Mouse (Mus musculus): Measurements from ENCODE around the gene Paxx. TPM values are rescaled to one million over a fixed set of nuclear protein-coding genes. Genes with fewer than 3 reads are reported as not detected.

Paxx gene
- polyA plus RNA-seq, 1 experiment from 2014 or later: 31.1 TPM

DNA sequence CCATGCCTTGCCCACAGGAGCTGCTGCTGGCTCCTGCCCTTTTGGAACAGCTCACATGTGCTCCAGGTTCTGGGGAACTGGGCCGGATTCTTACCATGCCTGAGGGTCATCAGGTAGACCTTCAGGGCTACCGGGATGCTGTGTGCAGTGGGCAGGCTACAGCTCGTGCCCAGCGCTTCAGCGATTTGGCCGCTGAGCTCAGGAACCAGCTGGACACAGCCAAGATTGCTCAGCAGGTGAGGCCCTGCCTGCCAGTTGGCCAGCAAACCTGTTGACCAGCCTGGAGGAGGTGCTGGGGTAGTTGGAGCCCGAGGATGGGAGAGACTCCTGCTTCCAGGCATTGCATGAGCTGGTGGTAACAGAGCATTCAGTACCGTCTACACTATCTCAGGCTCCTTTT, 26.6 kb downstream of the Paxx start:
- Histone ChIP-seq H3K27me3 (peaks cover 9% of the 10 kb centered on the region; the same call in 1 of the 2 replicates), H3K36me3 (no peaks in the 10 kb centered on the region; the same call in 1 of the 2 replicates), H3K4me1 (replicated peaks) (peaks cover 10% of the 10 kb centered on the region), H3K9ac (no peak overlapping the region), H3K27ac (no peak overlapping the region), H3K9me3 (replicated peaks) (no peaks in the 10 kb centered on the region), H3K4me3 (no peak overlapping the region), H3K4me2 (no peak overlapping the region)
- no peak for ATAC-seq (replicated peaks; ENCODE audit: insufficient number of reproducible peaks, insufficient read depth, low FRiP score, low read depth)
- WGBS: 86% methylated on average over 8 of the region's 8 CpGs

DNA sequence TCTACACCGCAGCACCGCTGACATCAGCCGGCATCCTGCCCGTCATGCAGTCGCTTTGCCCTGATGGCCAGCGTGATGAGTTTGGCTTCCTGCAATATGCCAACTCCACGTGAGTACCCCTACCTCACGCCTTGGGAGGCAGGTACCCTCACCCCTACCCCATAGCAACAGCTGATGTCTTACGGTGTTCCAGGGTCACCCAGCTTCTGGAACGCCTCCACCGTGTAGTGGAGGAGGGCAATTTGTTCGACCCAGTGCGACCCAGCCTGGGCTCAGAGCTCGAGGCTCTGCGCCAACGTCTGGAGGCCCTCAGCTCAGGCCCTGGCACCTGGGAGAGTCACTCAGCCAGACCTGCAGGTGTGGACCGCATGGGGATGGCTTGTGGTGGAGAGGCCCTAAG, 27.8 kb downstream of the Paxx start:
- H3K27me3 ChIP-seq: peaks cover 9% of the 10 kb centered on the region; the same call in 1 of the 2 replicates
- H3K9ac ChIP-seq: no peak overlapping the region
- no peak for ATAC-seq (replicated peaks; ENCODE audit: insufficient number of reproducible peaks, insufficient read depth, low FRiP score, low read depth)
- no peaks in the 10 kb centered on the region; the same call in 1 of the 2 replicates for H3K36me3 ChIP-seq
- no peak overlapping the region for H3K4me3 ChIP-seq
- WGBS: 82% methylated on average over 17 of the region's 17 CpGs
- no peaks in the 10 kb centered on the region for H3K9me3 ChIP-seq (replicated peaks)
- H3K4me1 ChIP-seq (replicated peaks): peaks cover 16% of the 10 kb centered on the region
- no peak overlapping the region for H3K27ac ChIP-seq
- H3K4me2 ChIP-seq: no peak overlapping the region

DNA sequence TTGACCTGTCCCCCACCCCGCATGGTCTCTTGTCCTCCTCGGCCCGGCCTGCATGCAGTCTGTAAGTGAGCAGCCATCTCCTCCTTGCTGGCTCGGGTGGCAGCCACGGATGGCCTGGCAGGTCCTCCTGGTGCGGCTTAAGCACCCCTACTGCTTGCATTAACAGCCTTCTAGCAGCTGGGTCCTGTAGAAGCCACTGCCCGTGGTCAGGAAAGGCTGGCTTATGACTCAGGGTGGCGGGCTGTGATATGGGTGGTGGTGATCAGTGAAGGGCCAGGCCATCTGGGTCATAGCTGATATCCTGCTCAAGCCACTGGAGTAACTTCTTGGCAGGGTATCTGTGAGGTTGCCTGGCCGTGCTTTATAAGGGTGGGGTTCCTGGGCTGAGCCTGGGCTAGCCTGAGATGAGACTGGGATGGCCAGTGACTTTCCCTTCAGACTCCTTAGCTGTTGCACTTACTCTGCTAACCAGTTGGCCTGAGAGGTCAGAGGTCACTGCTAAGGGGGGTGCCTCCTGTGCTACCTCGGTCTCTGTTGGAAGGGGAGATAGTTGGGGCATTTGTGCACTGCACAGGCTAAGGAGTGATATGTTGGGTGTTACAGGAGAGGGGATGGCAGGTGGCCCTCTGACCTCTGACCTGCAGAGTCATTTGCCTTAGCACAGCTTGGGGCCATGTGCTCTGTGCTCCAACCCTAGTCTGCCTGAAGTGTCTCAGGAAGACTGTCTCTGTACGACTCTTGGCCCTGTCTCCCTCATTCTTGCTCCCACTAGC, 28.4 kb downstream of the Paxx start:
- no peak overlapping the region for H3K4me2 ChIP-seq
- H3K27me3 ChIP-seq: peaks cover 9% of the 10 kb centered on the region; the same call in 1 of the 2 replicates

DNA sequence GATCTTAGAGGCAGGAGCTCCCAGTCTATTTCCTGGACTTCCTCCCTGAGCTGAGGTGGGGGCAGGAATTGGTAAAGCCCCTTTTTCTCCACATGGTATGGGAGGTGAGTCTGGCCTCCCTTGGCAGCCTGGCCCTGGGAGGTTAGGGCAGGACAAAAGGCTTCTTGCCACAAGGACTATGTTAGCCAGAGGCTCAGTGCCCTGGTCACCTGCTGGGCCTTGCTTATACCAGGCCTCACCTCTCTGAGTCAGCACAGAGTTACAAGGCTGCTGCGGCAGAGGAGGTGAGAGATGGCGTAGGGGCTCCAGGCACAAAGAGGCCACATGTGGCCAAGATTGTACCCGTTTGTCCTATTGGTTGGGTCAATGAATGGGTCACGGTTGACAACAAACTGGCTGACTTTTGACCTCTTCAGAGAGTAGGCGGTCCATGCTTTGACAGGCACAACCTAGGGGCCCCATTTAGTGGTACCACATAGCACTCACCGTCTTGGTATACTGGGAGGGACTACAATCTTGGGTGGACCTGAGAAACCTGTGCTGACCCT, 29.5 kb downstream of the Paxx start:
- Histone ChIP-seq H3K27me3 (peaks cover 13% of the 10 kb centered on the region), H3K9ac (no peak overlapping the region), H3K4me3 (no peak overlapping the region), H3K36me3 (no peaks in the 10 kb centered on the region), H3K27ac (no peak overlapping the region), H3K4me2 (no peak overlapping the region), H3K9me3 (replicated peaks) (no peaks in the 10 kb centered on the region), H3K4me1 (replicated peaks) (peaks cover 16% of the 10 kb centered on the region)
- 82% methylated on average over 6 of the region's 6 CpGs for WGBS
- ATAC-seq (replicated peaks; ENCODE audit: insufficient number of reproducible peaks, insufficient read depth, low FRiP score, low read depth): no peak

More for the DNA sequence above, 28.4 kb downstream of the Paxx start:
- no peaks in the 10 kb centered on the region; the same call in 1 of the 2 replicates for H3K36me3 ChIP-seq
- no peaks in the 10 kb centered on the region for H3K9me3 ChIP-seq (replicated peaks)
- H3K4me1 ChIP-seq (replicated peaks): peaks cover 16% of the 10 kb centered on the region
- no peak overlapping the region for H3K9ac ChIP-seq
- WGBS: 69% methylated on average over 11 of the region's 11 CpGs
- ATAC-seq (replicated peaks; ENCODE audit: insufficient number of reproducible peaks, insufficient read depth, low FRiP score, low read depth): no peak
- H3K27ac ChIP-seq: no peak overlapping the region
- no peak overlapping the region for H3K4me3 ChIP-seq

DNA sequence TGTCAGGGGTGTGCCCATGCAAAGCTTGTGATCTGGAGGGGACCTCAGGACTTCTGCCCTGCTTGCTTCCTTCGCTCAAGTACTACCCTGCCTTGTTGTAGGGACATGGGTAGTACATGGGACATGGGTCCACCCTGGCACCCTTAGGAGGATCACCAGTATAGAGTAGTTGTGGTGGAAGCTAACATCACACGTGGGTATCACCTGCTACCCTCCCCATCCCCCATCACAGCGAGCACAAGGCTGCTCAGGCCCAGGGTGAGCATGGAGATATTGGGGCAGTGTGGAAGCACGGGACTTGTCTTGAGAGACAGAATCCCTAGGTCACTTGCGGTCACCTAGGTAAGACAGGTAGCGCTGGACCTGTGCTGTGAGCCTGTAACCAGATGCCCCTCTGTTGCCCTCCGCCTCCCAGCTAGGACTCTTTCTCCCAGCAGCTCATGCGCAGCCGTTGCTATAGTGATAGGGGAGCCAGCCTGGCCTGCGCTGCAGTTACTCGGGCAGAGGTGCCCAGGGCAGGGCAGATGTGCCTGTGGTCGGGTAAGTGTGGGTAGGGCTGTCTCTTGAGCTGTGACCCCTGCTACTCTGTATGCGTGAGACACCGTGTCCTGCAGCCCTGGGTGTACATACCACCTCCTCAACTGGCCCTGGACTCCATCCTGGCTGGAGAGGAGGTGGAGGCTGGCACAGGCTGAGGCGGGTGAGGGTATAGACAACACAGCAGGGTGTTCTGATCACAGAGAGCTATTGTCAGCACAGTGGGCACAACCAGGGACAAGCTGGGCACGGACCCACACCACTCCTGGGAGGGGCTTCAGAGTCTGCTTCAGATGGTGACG, 30.3 kb downstream of the Paxx start:
- ATAC-seq (replicated peaks; ENCODE audit: insufficient number of reproducible peaks, insufficient read depth, low FRiP score, low read depth): no peak
- peaks cover 21% of the 10 kb centered on the region for H3K27me3 ChIP-seq
- H3K9ac ChIP-seq: no peak overlapping the region
- peaks cover 16% of the 10 kb centered on the region for H3K4me1 ChIP-seq (replicated peaks)
- no peak overlapping the region for H3K4me2 ChIP-seq
- 72% methylated on average over 17 of the region's 17 CpGs for WGBS
- H3K4me3 ChIP-seq: no peak overlapping the region
- no peaks in the 10 kb centered on the region for H3K9me3 ChIP-seq (replicated peaks)
- H3K36me3 ChIP-seq: no peaks in the 10 kb centered on the region
- no peak overlapping the region for H3K27ac ChIP-seq

DNA sequence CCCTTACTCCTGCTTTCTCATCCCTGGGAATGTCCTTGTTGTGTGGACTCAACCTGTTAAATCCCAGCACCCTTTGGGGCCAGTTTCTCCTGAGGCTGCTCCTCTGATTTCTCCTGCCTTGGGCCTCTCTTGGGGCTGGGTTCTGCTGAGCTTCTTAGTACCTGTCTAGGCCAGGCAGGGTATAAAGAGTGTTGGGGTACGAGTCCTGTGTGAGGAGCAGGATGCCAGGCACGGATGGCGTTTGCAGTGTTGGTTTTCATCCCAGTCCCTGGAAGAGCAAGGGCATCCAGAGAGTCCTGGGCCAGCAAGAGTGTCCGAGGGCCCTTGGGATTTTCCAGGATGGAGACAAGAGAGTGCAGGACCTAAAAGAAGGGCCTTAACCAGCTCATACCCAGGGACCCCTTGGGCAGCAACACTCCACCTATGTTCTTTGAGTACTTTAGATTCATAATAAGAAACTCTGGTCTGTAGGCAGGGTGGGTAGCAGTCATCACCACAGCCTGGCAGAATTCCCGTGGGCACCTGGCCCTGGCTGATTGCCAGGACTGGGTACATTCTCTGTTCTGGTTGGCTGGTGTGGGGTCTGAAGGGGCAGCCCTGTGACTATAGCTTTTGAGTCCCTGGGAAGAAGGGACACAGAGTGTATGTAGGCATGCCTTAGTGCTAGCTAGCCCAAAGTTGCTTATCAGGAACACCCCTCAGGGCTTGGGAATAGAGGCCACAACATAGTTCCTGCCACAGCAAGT, 31.3 kb downstream of the Paxx start:
- Histone ChIP-seq H3K36me3 (no peaks in the 10 kb centered on the region), H3K27me3 (peaks cover 31% of the 10 kb centered on the region), H3K9ac (peak overlapping the region; percentile 83; the same call in 1 of the 2 replicates), H3K4me1 (replicated peaks) (peaks cover 16% of the 10 kb centered on the region), H3K27ac (no peak overlapping the region), H3K4me2 (peak overlapping the region; percentile 95), H3K9me3 (replicated peaks) (no peaks in the 10 kb centered on the region), H3K4me3 (peak overlapping the region; percentile 71)
- ATAC-seq (replicated peaks; ENCODE audit: insufficient number of reproducible peaks, insufficient read depth, low FRiP score, low read depth): no peak
- WGBS: 67% methylated on average over 5 of the region's 5 CpGs

DNA sequence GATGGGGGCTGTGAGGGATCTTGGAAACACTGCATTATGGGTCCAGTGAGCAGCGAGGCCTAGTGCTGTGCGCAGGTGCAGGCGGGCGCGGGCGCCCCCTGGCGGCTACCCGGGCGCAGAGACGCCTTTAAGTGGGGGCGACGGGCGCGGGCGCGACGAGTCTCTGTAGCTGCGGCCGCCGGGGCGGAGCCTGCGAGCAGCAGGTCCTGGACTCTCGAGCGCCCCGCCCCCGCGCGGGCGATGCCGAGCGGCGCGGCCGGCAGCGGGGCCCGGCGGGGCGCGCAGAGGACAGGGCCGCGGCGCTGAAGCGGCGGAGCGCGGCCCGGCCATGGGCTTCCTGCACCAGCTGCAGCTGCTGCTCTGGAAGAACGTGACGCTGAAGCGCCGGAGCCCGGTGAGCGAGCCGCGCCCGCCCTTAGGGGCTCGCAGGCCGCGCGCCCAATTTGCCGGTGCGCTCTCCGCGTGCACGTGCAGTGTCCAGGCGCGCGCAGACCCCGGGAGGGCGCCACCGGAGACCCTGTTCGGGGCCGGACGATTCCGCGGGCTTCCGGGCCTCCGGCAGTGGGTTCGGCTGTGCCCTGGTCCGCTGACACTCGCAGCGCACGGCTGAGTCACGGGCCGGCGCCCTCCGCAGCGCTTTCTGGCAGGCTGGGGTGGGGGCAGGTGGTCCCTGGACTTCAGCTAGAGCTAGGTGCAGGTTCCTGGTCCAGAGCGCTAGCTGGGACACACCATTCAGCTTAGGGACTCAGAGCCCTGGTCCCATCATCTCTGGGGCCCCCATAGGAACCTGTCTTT, 32.3 kb downstream of the Paxx start, which contains the start of gene Abca2:
Abca2 (plus strand) TSS at position 262 of the 795 bp plus-strand sequence.
- H3K4me2 ChIP-seq: peak within 1 kb of the TSS; percentile 95
- peak within 1 kb of the TSS; percentile 71 for H3K4me3 ChIP-seq
- WGBS: under 1% methylated on average over 88 of the region's 89 CpGs
- H3K9me3 ChIP-seq (replicated peaks): no peaks in the 10 kb centered on the region
- peaks cover 16% of the 10 kb centered on the region for H3K4me1 ChIP-seq (replicated peaks)
- ATAC-seq (replicated peaks; ENCODE audit: insufficient number of reproducible peaks, insufficient read depth, low FRiP score, low read depth): peak; percentile 93
- H3K27me3 ChIP-seq: peaks cover 40% of the 10 kb centered on the region
- H3K9ac ChIP-seq: peak within 1 kb of the TSS; percentile 83
- H3K27ac ChIP-seq: peak within 1 kb of the TSS; percentile 54
- H3K36me3 ChIP-seq: no peaks in the 10 kb centered on the region

DNA sequence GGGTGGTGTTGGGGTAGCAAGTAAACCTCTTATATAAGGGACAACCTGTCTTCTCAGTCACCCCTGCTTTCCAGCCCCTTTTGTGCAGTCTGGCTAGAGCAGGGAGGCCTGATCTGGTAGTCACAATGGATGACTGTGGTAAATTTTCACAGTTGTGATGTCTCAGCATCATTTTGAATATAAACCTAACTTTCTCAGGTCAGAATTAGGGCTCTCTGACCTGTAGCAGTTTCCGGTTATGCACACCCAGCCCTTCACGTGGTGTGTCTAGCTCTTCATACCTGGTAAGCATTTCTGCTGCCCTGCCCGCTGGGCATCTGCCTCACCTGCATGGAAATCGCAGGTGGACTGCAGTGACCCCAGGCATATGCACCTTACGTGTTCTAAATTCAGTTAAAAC, 33.6 kb downstream of the Paxx start:
- Histone ChIP-seq H3K36me3 (no peaks in the 10 kb centered on the region), H3K4me3 (no peak overlapping the region), H3K9me3 (replicated peaks) (no peaks in the 10 kb centered on the region), H3K9ac (no peak overlapping the region), H3K27me3 (peaks cover 53% of the 10 kb centered on the region), H3K4me1 (replicated peaks) (peaks cover 22% of the 10 kb centered on the region), H3K4me2 (no peak overlapping the region), H3K27ac (no peak overlapping the region)
- WGBS: 87% methylated on average over 5 of the region's 5 CpGs
- ATAC-seq (replicated peaks; ENCODE audit: insufficient number of reproducible peaks, insufficient read depth, low FRiP score, low read depth): no peak

DNA sequence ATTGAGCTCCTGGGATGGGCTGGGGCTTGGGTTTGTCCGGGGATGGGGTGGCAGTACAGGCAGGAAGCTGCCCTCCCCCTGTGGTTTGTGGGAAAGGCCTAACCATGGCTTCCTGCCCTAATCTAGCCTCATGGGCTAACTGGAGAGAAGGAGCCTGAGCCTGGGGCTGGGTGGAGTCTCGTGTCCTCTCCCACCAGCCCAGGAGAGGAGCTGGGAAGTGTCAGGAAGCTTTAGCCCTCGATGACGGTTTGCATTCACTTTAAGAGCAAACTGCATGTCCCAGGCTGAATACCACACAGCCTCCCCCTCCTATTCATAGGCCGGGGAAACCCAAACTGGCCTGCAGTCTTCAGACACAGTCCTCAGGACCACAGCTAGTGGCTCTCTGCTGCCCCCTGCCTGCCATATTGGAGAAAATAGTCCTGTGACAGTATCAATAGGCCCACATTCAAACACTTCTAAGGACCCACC, 34.1 kb downstream of the Paxx start:
- no peaks in the 10 kb centered on the region for H3K36me3 ChIP-seq
- no peak for ATAC-seq (replicated peaks; ENCODE audit: insufficient number of reproducible peaks, insufficient read depth, low FRiP score, low read depth)
- H3K27ac ChIP-seq: no peak overlapping the region
- no peak overlapping the region for H3K4me3 ChIP-seq
- H3K9me3 ChIP-seq (replicated peaks): no peaks in the 10 kb centered on the region
- no peak overlapping the region for H3K9ac ChIP-seq
- WGBS: 29% methylated on average over 5 of the region's 5 CpGs
- peaks cover 53% of the 10 kb centered on the region for H3K27me3 ChIP-seq
- no peak overlapping the region for H3K4me2 ChIP-seq
- peaks cover 22% of the 10 kb centered on the region for H3K4me1 ChIP-seq (replicated peaks)

DNA sequence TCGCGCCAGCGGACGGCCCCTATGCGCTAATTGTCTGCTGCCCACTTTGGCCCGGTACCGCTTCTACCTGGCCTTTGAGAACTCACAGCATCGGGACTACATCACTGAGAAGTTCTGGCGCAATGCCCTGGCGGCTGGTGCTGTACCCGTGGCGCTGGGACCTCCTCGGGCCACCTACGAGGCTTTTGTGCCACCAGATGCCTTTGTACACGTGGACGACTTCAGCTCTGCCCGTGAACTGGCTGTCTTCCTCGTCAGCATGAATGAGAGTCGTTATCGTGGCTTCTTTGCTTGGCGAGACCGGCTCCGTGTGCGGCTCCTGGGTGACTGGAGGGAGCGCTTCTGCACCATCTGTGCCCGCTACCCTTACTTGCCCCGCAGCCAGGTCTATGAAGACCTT, 35.4 kb downstream of the Paxx start:
- 40% methylated on average over 27 of the region's 27 CpGs for WGBS
- peaks cover 22% of the 10 kb centered on the region for H3K4me1 ChIP-seq (replicated peaks)
- H3K4me3 ChIP-seq: no peak overlapping the region
- H3K36me3 ChIP-seq: no peaks in the 10 kb centered on the region
- no peak for ATAC-seq (replicated peaks; ENCODE audit: insufficient number of reproducible peaks, insufficient read depth, low FRiP score, low read depth)
- H3K27ac ChIP-seq: no peak overlapping the region
- H3K4me2 ChIP-seq: no peak overlapping the region
- H3K9ac ChIP-seq: no peak overlapping the region
- H3K27me3 ChIP-seq: peaks cover 49% of the 10 kb centered on the region
- H3K9me3 ChIP-seq (replicated peaks): no peaks in the 10 kb centered on the region
